Mouse (Mus musculus) left cerebral cortex, postnatal 25 days (tissue): ENCODE results near the gene Uhrf1. TPM values are rescaled to one million over a fixed set of nuclear protein-coding genes. Genes with fewer than 3 reads are reported as not detected.

ENCODE experiments used
- DNase-seq, 2 experiments: peaks; one replicate each; pipeline ENCODE4 v3.0.0; 2022; ENCODE audit warnings: low spot score in 2 of 2, mixed read lengths in 1 of 2
- intact Hi-C: fragments of 180-260 bp; cut with DNase I; formaldehyde crosslinking; loops from one replicate; pipeline ENCODE4 v1.15.1; 2025
- total RNA-seq, 2 experiments: library from RNA; stranded (reverse); gene quantifications; 2 replicates each; pipeline ENCODE4 v1.2.3; 2021

Uhrf1 gene
- total RNA-seq, 2 experiments from 2014 or later, result 0.69 to 1.1 TPM

DNA sequence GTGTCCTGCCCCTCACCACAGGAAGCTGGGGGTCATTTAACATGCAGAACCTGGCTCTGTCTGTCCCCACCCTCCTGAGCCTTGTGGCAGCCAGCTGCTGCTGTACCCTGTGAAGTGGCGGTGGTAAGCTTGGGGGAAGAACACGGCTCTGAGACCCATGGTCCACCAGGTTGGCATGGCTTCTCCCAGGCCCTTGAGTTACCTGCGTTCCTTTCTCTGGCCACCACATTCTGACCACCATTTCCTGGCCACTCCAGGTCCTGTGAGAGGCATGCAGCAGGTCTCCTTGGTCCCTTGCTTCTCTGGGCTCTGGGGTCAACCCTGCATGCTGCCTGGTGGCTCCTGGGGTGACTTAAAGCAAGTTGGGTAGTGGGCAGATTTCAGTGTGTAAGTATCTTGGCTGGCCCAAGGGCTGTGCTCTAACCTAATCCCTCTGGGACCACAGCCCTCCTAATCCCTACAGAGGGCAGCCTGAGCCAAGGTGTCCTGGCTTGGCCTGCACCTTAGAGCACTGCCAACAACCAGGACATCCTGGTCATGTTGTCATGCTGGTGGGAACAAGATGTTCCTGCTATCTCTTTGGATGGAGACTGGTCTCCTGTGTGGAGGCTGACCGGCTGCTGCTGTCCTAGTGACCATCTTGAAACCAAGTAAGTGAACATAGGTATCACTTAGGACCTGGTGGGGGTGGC, 10.4 kb upstream of the Uhrf1 start, which contains the start of gene Plin3:
Plin3 (minus strand) TSS at position 343 of the 692 bp plus-strand sequence.
- DNase-seq, result no peak
- intact Hi-C loops, result no loop called here

DNA sequence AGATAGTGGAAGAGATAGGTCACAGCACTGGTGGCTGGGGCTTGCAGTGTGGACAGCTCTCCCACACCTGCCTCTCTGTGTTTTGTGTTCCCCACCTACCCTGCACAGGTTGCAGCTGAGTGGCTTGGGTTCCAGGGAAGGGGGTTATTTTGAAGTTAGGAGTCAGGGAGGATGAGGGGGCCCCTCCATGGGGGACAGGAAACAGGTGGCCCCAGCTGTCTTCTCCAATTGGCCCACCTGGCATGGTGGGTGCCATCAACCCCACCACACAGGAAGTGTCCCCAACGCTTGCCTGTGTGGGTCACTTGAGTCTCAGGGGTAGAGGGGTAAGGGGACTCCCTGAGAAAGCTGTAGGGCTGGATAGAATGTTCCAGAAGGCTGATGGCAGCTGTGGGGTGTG, 9.8 kb upstream of the Uhrf1 start:
- DNase-seq, result no peak
- intact Hi-C loops, result no loop called here

DNA sequence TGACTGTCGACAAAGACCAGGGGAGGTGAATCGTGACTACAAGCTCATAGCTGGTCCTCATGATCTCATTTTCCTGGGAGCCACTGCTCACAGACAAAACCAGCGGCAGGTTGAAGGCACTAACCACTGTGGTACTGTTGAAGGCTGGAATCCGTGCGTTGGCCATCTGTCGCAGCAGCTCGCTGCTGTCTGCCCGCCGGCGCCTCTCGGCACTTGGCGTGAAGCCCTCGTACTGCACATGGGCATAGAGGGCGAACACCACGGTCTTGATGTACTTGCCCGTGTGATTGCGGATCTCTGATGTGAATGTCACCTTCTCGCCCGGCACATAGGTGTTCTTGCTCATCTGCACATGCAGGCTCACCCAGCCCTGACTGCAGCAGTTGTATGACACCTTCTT, 8.9 kb upstream of the Uhrf1 start:
- DNase-seq, result peak in 1 of 2 experiments; percentile 48
- intact Hi-C loops, result no loop called here

DNA sequence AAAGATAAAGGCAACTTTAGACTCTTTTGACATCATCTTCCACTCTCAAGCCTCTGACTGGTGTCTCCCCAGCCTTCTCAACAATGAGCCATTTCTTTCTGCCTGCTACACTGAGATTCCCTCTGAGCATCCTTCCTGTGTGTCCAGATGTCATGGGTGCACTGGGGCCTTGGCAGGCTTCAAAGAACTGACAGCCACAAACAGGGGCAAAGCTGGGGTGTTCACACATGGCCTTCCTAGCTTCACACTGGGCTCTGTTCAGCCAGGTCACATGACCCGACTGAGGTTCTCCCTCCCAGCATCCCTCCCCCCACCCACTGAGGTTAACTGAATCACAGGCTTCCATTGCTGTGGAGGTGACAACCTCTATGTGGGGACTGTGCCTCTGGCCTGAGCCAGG, 6.9 kb upstream of the Uhrf1 start:
- DNase-seq, result no peak
- intact Hi-C loops, result no loop called here

DNA sequence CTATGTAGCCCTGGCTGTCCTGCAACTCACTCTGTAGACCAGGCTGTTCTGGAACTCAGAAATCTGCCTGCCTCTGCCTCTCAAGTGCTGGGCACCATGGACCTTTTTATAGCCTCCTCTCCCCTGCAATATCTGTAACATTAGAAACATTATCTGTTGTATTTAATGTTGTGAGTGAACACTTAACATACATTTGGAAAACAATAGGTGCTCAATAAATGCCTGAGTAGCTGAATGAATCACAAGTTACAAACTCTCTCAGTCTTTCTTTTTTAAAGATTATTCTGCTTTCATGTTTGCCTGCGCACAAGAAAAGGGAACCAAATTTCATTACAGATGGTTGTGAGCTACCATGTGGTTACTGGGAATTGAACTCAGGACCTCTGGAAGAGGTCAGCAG, 4.9 kb upstream of the Uhrf1 start:
- intact Hi-C loops, result no loop called here

DNA sequence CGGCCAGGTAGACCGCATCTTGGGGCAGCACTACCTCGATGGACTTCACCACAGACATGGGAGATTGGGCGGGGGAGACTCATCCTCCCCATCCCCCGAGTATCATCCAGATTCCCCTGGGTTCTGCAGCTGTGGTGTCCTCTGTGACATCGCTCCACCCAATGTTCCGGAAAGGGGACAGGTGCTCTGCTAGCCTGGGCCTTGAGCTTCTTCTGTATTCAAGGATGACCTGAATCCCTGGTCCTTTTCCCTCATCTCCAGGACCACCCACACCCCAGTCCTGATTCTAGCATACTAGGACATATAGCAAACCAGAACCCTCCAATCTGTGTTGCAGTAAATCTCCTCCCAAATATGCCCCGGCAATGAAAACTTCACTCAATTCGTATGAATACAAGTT, 2.9 kb upstream of the Uhrf1 start, which contains the start of gene Arrdc5:
Arrdc5 (minus strand) TSS at position 101 of the 400 bp plus-strand sequence.
- no peak for DNase-seq
- intact Hi-C loops, result no loop called here

More for the DNA sequence above, 4.9 kb upstream of the Uhrf1 start:
- DNase-seq, result no peak

DNA sequence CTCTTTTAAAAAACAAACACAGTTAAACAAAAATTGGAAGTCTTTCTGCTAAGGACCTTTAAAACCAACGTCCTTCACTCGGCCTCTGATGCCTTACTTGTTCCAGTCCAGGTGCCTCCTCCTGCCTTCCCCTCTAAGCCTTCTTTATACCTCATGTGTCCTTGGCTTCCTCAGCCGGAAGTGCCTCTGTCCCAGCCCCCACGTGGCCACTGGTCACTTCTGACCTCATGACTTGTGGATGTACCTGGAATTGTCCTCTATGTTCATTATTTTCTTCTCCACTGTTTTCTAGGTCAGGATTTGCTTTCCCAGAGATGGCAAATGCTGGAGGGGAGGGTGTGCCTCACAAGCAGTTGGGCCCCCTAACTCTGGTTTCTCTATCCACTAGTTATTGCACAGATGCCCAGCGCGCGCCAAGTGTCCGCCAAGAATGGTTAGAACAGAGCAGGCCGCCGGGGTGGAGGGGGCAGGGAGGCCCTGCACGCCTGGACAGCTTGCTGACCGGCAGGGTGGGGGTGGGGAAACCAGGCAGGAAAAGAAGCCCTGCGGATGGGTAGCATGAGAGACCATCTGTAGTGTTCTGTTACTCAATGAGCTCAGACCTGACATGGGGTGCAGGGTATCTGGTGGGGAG, 641 bp upstream of the Uhrf1 start:
- intact Hi-C loops, result no loop called here
- no peak for DNase-seq

DNA sequence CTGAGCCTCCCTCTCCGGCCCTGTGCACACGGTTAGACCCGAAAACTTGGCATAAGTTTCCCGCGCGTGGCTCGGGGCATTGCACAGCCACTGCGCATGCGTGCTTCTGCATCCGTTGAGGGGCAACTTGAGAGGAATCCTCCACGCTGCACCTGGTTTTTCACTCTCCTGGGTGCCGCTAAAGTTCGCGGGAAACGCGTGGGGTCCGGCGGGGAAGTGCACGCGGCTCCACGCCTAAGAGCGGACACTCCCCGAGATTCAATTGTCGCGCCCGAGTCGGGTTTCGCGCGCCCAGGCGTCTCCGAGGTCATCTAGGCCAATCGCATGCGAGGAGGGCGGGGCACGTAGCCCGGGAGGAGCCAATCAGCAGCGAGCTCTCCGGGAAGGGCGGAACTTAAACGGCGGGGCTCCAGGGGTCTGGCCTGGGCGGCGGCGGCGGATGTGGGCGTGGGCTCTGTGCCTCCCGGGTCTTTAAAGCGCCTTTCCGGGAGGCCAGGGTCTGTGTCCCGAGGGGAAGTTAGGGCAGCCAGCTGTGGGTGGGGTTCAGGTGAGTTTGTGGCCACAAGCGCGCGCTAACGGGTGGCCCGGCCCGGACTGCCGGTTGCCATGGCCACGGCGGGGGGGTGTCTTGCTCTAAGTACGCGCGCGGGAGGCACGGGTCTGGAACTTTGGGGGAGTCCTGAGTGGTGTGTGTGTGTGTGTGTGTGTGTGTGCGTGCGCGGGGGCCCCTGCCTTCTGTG, 896 bp downstream of the Uhrf1 start:
- intact Hi-C loops, result no loop called here
- DNase-seq, result peak; percentile 91 to 93

DNA sequence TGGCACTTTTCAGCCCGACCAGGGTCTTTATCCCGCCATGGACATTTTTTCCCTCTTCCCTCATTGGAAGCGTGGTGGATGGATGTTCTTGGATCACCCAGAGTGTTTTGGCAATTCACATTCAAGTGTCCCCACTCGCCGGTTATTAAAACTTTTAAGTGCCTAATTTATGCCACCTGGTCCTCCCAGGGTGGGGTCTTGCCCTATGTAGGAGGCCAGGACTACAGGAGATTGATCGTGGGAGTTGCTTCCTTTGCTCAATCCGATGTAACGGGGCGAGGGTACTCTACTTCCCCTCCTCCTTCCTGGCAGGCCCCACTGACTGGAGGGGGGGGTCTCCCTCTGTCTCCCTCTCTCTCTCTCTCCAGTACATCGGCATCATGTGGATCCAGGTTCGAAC, 1.6 kb downstream of the Uhrf1 start:
- intact Hi-C loops, result no loop called here
- no peak for DNase-seq

DNA sequence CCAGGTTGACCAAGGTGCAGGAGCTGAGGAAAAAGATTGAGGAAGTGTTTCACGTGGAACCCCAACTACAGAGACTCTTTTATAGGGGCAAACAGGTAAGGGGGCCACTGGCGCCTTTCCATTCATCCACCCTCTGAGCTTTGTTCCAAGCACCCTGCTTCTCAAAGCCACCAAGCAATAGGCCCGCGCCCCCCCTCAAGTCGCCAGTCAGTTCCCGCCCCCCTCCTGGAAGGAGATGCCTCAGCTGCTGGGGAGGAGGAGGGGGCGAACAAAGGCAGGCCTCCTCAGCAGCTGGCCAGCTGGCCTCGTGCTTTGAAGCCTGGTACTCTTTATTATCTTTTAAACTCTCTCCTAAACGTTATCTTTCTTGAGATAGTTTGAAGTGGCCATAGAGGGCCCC, 2.0 kb downstream of the Uhrf1 start:
- intact Hi-C loops, result no loop called here
- DNase-seq, result no peak

DNA sequence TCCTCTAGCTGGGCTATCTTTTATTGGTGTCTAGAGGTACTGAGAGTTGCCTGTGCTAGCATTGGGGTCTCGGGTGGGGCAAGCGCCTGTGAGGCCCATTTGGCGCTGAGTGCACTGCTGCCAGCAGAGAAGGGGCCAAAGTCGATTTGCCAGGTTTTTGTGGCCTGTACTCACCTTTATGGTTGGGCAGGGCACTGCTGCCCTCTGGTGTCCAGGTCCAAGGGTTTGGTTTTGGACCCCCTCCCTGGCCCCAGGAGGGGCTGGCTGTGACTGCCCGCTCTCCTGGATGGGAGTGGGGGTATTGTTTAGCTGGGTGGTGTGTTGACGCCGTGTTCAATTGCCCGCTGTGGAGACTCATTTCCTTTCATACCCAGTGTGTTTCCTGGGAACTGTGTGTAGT, 2.7 kb downstream of the Uhrf1 start:
- no peak for DNase-seq
- intact Hi-C loops, result no loop called here

DNA sequence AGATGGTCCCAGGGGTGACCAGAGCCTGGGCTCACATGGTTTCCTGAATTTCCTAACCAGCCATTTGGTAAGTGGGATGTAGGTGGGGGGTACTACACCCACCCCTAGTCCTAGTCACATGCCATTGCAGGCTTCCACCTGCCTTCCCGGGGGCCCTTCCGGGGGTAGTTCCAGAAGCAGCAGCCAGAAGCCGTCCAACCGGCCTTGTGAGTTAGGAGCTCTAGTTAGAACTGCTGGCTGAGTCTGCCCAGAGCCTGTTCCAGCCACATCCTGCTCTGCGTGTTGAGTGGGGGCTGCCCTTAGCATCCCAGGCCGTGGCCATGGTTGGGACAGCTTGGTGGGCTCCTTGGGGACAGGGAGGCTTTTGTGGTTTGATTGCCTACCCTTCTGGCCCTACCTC, 5.0 kb downstream of the Uhrf1 start:
- intact Hi-C loops, result no loop called here
- DNase-seq, result no peak

DNA sequence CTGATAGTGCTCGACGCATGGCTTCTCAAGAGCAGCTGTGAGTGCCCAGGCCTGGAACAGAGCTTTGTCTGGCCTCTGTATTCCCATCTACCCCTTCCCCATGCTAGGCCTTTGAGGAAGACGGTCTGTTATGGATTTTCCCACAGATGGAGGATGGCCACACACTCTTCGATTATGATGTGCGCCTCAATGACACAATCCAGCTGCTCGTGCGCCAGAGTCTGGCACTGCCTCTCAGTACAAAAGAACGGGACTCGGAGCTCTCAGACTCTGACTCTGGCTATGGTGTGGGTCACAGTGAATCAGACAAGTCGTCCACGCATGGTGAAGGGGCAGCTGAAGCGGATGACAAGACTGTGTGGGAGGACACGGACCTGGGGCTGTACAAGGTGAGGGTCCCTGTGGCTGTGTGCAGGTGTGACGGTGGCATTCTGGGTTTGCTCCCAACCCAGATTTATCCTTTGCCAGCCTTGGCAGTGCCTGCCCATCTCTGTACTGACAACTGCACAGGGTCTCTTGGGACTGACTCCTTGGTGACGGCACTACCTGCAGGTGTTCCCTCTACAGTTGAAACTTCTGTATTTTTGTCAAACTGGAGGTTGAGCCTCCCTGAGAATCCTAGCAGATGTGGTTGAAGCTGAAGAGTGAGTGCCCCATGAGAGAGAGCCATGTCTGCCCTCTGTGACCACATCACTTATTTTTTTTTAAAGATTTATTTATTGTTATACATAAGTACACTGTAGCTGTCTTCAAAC, 6.2 kb downstream of the Uhrf1 start:
- no peak for DNase-seq
- intact Hi-C loops, result no loop called here

DNA sequence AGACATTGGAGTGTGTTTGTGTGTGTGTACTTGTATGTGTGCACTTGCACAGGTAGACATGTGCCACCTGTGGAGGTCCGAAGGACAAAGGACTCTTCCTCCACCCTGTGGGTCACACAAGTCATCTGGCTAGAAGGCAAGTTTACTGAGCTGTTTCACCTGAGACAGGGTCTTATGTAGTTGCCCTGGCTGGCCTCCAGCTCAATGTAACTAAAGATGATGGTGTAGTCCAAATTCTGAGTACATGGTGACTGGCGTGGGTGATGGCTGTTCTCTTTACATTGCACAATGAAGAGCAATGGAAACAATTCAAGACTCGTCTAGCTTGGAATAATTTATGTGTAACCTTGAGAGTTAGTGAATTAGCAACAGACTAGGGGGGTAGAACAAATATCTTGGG, 21.3 kb downstream of the Uhrf1 start:
- intact Hi-C loops, result no loop called here
- no peak for DNase-seq

DNA sequence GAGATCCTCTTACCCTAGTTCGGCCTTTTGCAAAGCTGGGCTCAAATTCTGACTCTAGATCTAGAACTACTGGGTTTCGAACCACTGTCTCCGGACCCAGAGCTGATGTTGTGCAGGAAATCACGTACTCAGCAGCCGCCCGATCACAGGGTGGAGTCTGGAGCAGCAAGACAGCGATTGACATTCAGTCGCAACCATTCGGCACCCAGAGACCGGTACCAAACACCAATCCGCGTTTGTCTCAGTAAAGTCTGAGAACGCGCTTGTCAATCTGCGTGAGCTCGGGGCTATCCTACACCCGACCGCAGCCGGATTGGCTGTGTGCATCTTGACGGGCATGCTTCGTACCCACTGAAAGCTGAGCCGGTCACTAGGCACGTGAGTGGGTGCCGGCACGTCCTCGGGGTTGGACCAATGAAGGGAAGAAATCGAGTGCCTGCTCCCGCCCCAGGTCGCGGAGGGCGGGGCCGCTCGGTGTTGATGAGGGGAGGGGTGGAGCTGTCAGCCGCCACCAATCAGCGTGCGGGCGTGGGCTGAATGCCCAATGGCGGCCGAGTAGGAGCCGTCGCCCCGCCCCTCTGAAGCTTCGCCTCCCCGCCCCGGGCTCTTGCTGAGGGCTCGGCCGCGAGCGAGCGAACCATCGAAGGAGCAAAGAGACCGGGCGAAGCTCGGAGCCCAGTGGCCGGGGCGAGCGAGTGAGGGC, 22.5 kb downstream of the Uhrf1 start, which contains the start of gene Kdm4b:
Kdm4b (plus strand) TSS at position 613 of the 703 bp plus-strand sequence.
- intact Hi-C loops, result no loop called here
- peak; percentile 99 to 100 for DNase-seq

DNA sequence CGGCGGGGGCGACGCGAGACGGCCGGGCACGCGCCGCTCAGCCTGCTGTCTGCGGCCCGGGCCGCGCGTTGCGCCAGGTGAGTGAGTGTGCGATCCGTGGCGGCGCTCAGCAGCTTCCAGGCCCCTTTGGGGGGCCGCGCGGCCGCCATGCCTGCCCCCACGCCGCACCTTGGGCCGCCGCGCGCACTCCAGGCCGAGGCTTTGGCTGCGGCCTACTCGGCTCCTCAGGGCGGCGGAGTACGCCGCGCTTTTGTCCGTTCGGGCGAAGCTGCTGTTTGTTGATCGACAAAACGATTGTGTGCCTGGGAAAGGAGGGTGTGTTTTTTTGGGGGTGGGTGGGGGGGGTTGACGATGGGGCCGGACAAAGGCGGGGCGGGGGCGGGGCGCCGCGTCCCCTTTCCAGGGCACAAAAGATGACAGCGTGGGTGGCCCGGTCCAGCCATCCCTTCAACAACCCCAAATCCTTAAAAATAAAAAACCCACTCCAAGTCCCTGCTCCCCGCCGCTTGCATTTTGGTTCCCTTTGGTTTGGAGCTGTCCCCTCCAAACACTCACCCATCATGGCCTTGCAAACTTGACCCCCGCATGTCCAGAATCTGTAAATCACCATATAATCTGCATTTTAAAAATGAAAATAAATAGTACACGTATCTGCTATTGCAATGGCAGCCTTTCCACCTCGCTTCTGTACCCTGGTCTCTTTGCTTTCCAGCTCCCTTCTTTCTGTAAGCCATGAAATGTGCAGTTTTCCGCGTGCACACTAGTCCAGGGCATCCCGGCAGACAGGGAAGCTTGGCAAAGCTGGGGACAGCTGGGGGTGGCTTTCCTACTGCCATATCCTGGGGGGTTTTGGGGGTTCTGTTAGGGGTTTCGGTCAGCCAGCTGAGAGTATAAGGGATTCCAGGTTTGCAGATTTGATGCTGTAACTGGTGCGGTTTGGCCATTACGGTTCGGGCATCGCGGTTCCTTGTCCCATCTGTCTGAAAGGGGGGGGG, 23.3 kb downstream of the Uhrf1 start:
- intact Hi-C loops, result no loop called here
- peak in 1 of 2 experiments; percentile 33 for DNase-seq

DNA sequence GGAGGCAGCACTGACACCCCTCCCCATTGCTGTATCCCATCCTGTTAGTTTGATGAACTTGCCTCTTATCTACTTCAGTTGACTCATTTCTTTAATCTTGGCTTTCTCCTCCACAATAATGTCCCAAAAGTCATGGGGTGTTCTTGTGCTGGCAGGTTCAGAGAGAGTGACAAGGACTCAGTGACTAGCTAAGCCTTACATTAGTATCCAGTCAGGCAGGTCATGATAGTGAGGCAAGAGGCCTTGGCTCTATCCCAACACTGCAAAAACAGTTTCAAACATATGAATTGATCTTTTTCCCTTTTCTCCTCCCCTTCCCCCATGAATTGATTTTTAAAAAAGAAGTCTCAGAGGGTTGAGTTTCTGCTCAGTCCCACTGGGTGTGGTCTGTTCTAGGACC, 26.1 kb downstream of the Uhrf1 start:
- no peak for DNase-seq
- intact Hi-C loops, result no loop called here

DNA sequence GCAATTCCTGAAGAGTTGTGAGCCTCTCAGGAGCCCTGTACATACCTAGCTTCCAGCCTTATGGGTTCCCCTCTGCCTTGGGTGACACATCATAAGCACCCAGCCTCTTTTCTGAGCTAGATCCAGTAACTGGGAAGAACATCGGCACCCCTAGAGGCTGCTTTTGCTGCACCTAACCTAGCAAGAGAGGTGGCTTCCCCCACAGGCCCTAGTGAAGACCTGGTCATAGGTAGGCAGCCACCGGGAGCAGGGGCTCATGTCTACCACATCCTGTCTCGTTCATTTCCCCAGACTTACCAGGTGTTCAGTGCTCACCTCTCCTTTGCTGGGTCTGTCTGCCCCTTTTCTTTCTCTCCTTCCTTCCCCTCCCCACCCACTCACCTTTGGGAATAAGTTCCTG, 27.2 kb downstream of the Uhrf1 start:
- intact Hi-C loops, result no loop called here
- DNase-seq, result no peak
